Mouse (Mus musculus) layer of hippocampus, adult 9-10 months (tissue): ENCODE results near the gene Fabp3.

Experiments
- DNase-seq: peaks from one replicate; pipeline ENCODE4 v3.0.0; 2022; ENCODE audit warnings: low spot score

Gene Fabp3

GRCm38 (mm10) chr4:130295047-130295745 lies 13.2 kb upstream of the Fabp3 start:
- DNase-seq, result no peak

GRCm38 (mm10) chr4:130296243-130296965 lies 12.0 kb upstream of the Fabp3 start:
- no peak for DNase-seq

- no peak for DNase-seq
These were observed 11.3 kb upstream of the Fabp3 start for GRCm38 (mm10) chr4:130297123-130297529.

- no peak for DNase-seq
These were observed 9.3 kb upstream of the Fabp3 start for GRCm38 (mm10) chr4:130298877-130299628.

- no peak for DNase-seq
These were observed 8.8 kb upstream of the Fabp3 start for GRCm38 (mm10) chr4:130299629-130300018.

GRCm38 (mm10) chr4:130302285-130302870 lies 6.0 kb upstream of the Fabp3 start:
- DNase-seq, result no peak

GRCm38 (mm10) chr4:130304746-130305145 lies 3.6 kb upstream of the Fabp3 start:
- DNase-seq, result no peak

- no peak for DNase-seq
These were observed 1.4 kb upstream of the Fabp3 start for GRCm38 (mm10) chr4:130306796-130307630.

GRCm38 (mm10) chr4:130307851-130308230 lies 554 bp upstream of the Fabp3 start:
- no peak for DNase-seq

GRCm38 (mm10) chr4:130309254-130309653 lies 859 bp downstream of the Fabp3 start:
- DNase-seq, result no peak

GRCm38 (mm10) chr4:130312526-130312925 lies 4.1 kb downstream of the Fabp3 start:
- DNase-seq, result no peak

- DNase-seq, result no peak
These were observed 5.2 kb downstream of the Fabp3 start for GRCm38 (mm10) chr4:130313552-130313951.

- no peak for DNase-seq
These were observed 7.6 kb downstream of the Fabp3 start for GRCm38 (mm10) chr4:130315771-130316527.

GRCm38 (mm10) chr4:130316691-130317090 lies 8.3 kb downstream of the Fabp3 start:
- DNase-seq, result no peak

- DNase-seq, result no peak
These were observed 9.7 kb downstream of the Fabp3 start for GRCm38 (mm10) chr4:130318122-130318521.

- no peak for DNase-seq
These were observed 11.2 kb downstream of the Fabp3 start for GRCm38 (mm10) chr4:130319564-130319963.

- DNase-seq, result no peak
These were observed 13.2 kb downstream of the Fabp3 start for GRCm38 (mm10) chr4:130321640-130322039.

GRCm38 (mm10) chr4:130322567-130322966 lies 14.2 kb downstream of the Fabp3 start:
- no peak for DNase-seq

GRCm38 (mm10) chr4:130323165-130323564 lies 14.8 kb downstream of the Fabp3 start:
- DNase-seq, result no peak

- no peak for DNase-seq
These were observed 15.2 kb downstream of the Fabp3 start for GRCm38 (mm10) chr4:130323607-130324006.

- no peak for DNase-seq
These were observed 17.1 kb downstream of the Fabp3 start for GRCm38 (mm10) chr4:130325446-130325845.
